Mouse (Mus musculus) heart, embryonic 11.5 days (tissue): ENCODE data around the gene Ifitm5. TPM values are rescaled to one million over a fixed set of nuclear protein-coding genes. Genes with fewer than 3 reads are reported as not detected.
"Not testable (repeated sequence)": the region's sequence is repeated elsewhere in the genome, so short reads cannot be mapped to it uniquely, and the experiment has no call there.

Source experiments
- ATAC-seq: fragments of 200-750 bp; cut with Nextera tagmentation; replicated peaks from 2 replicates; pipeline ENCODE4 v1.8.0; 2017; ENCODE audit warnings: moderate library complexity; ENCODE audit not compliant: insufficient number of reproducible peaks, low FRiP score, low TSS enrichment
- H3K27ac ChIP-seq: fragments of 300-500 bp; sonication (generic); 2 replicates; pipeline ENCODE4 v1.5.1; 2014; ENCODE audit warnings: mild to moderate bottlenecking, low read depth, low read length
- H3K27me3 ChIP-seq: fragments of 300-500 bp; sonication (generic); 2 replicates; pipeline ENCODE4 v1.6.1; 2014; ENCODE audit warnings: mild to moderate bottlenecking, low read length, mixed read lengths; ENCODE audit not compliant: control insufficient read depth, insufficient read depth
- H3K36me3 ChIP-seq: fragments of 300-500 bp; sonication (generic); 2 replicates; pipeline ENCODE4 v1.6.1; 2014; ENCODE audit warnings: mild to moderate bottlenecking, low read length, moderate library complexity, mixed read lengths; ENCODE audit not compliant: control insufficient read depth, insufficient read depth
- H3K4me1 ChIP-seq: fragments of 300-500 bp; sonication (generic); 2 replicates; pipeline ENCODE4 v1.6.1; 2014; ENCODE audit warnings: low read length; ENCODE audit not compliant: control insufficient read depth, insufficient read depth
- H3K4me2 ChIP-seq: fragments of 300-500 bp; sonication (generic); 2 replicates; pipeline ENCODE4 v1.6.1; 2014; ENCODE audit warnings: mild to moderate bottlenecking, moderate library complexity
- H3K4me3 ChIP-seq: fragments of 300-500 bp; sonication (generic); 2 replicates; pipeline ENCODE4 v1.5.1; 2014; ENCODE audit warnings: low read depth, low read length
- H3K9ac ChIP-seq: fragments of 300-500 bp; sonication (generic); 2 replicates; pipeline ENCODE4 v1.6.1; 2014; ENCODE audit warnings: mild to moderate bottlenecking, low read depth, low read length, moderate library complexity
- H3K9me3 ChIP-seq: fragments of 300-500 bp; sonication (generic); replicated peaks from 2 replicates; pipeline ENCODE4 v1.6.1; 2016; ENCODE audit warnings: low read length; ENCODE audit not compliant: control insufficient read depth
- whole genome bisulfite sequencing: fragments of 180-500 bp; shearing (Covaris S2); extraction: QIAGEN DNeasy Blood & Tissue Kit; methylation state at CpG from one replicate; pipeline ENCODE4 v1.1.7; 2014; ENCODE audit not compliant: insufficient replicate concordance; 5-methylcytosine and 5-hydroxymethylcytosine counted together
- polyA plus RNA-seq: library from polyadenylated mRNA; unstranded; fragments of >200 nt; fragmentation: Nextera tagmentation; extraction: Ambion mirVana; gene quantifications from 2 replicates; pipeline ENCODE4 v1.2.1, GENCODE M21; 2014

Gene Ifitm5
- polyA plus RNA-seq, 1 experiment from 2014 or later: 0.34 TPM

- peaks cover 11% of the 10 kb centered on the region for H3K4me1 ChIP-seq
- H3K9me3 ChIP-seq, H3K4me2 ChIP-seq, H3K27ac ChIP-seq, ATAC-seq, H3K9ac ChIP-seq, H3K36me3 ChIP-seq, H3K4me3 ChIP-seq: not testable (repeated sequence)
- 14% methylated on average over 3 of the region's 3 CpGs for WGBS
- peaks cover 28% of the 10 kb centered on the region for H3K27me3 ChIP-seq
These were observed 18.6 kb upstream of the Ifitm5 start for GRCm38 (mm10) chr7:140968710-140969109.

GRCm38 (mm10) chr7:140967862-140968591, 17.9 kb upstream of the Ifitm5 start:
- ATAC-seq: no peak
- no peak overlapping the region for H3K4me2 ChIP-seq
- H3K9ac ChIP-seq: no peak overlapping the region
- no peaks in the 10 kb centered on the region for H3K9me3 ChIP-seq
- 6% methylated on average over 14 of the region's 14 CpGs for WGBS
- no peaks in the 10 kb centered on the region for H3K36me3 ChIP-seq
- H3K27ac ChIP-seq: no peak overlapping the region
- H3K4me3 ChIP-seq: no peak overlapping the region
- peaks cover 11% of the 10 kb centered on the region for H3K4me1 ChIP-seq
- H3K27me3 ChIP-seq: peaks cover 23% of the 10 kb centered on the region

- Histone ChIP-seq H3K4me1 (peaks cover 11% of the 10 kb centered on the region), H3K27ac (no peak within 1 kb of the TSS), H3K36me3 (no peaks in the 10 kb centered on the region), H3K9ac (no peak within 1 kb of the TSS), H3K4me3 (no peak within 1 kb of the TSS), H3K27me3 (peaks cover 23% of the 10 kb centered on the region), H3K4me2 (no peak within 1 kb of the TSS), H3K9me3 (no peaks in the 10 kb centered on the region)
- ATAC-seq: no peak
- 83% methylated on average over 4 of the region's 4 CpGs for WGBS
These were observed 16.8 kb upstream of the Ifitm5 start, which contains the start of gene Ifitm1 for GRCm38 (mm10) chr7:140966921-140967320. TSS of gene Ifitm1 (plus strand) at chr7:140967221.

GRCm38 (mm10) chr7:140962733-140963132, 12.6 kb upstream of the Ifitm5 start:
- Histone ChIP-seq H3K9me3 (no peaks in the 10 kb centered on the region), H3K4me3 (no peak overlapping the region), H3K27me3 (peaks cover 5% of the 10 kb centered on the region), H3K4me1 (no peaks in the 10 kb centered on the region), H3K36me3 (no peaks in the 10 kb centered on the region), H3K4me2 (no peak overlapping the region), H3K9ac (no peak overlapping the region), H3K27ac (no peak overlapping the region)
- no peak for ATAC-seq
- WGBS: 86% methylated on average over 2 of the region's 2 CpGs

GRCm38 (mm10) chr7:140961416-140961815, 11.3 kb upstream of the Ifitm5 start:
- Histone ChIP-seq H3K4me3 (no peak overlapping the region), H3K27me3 (no peaks in the 10 kb centered on the region), H3K4me1 (no peaks in the 10 kb centered on the region), H3K9me3 (no peaks in the 10 kb centered on the region), H3K9ac (no peak overlapping the region), H3K4me2 (no peak overlapping the region), H3K27ac (no peak overlapping the region), H3K36me3 (no peaks in the 10 kb centered on the region)
- ATAC-seq: no peak
- WGBS: 75% methylated on average over 2 of the region's 2 CpGs

GRCm38 (mm10) chr7:140960026-140960425, 9.9 kb upstream of the Ifitm5 start:
- H3K4me3 ChIP-seq: no peak overlapping the region
- no peak for ATAC-seq
- H3K36me3 ChIP-seq: no peaks in the 10 kb centered on the region
- no peaks in the 10 kb centered on the region for H3K27me3 ChIP-seq
- WGBS: 79% methylated on average over 5 of the region's 5 CpGs
- H3K9ac ChIP-seq: no peak overlapping the region
- H3K4me1 ChIP-seq: no peaks in the 10 kb centered on the region; the same call in 1 of the 2 replicates
- H3K4me2 ChIP-seq: no peak overlapping the region
- no peak overlapping the region for H3K27ac ChIP-seq
- no peaks in the 10 kb centered on the region for H3K9me3 ChIP-seq

GRCm38 (mm10) chr7:140959181-140959901, 9.2 kb upstream of the Ifitm5 start:
- Histone ChIP-seq H3K9me3 (no peaks in the 10 kb centered on the region), H3K27ac (no peak overlapping the region), H3K36me3 (no peaks in the 10 kb centered on the region), H3K4me3 (no peak overlapping the region), H3K27me3 (no peaks in the 10 kb centered on the region), H3K9ac (no peak overlapping the region), H3K4me2 (no peak overlapping the region), H3K4me1 (peaks cover 4% of the 10 kb centered on the region)
- no peak for ATAC-seq
- 15% methylated on average over 9 of the region's 9 CpGs for WGBS

- no peaks in the 10 kb centered on the region for H3K27me3 ChIP-seq
- peaks cover 4% of the 10 kb centered on the region for H3K4me1 ChIP-seq
- no peak for ATAC-seq
- no peaks in the 10 kb centered on the region for H3K9me3 ChIP-seq
- H3K36me3 ChIP-seq: no peaks in the 10 kb centered on the region
- no peak overlapping the region for H3K4me3 ChIP-seq
- no peak overlapping the region for H3K9ac ChIP-seq
- peak overlapping the region; percentile 77 for H3K27ac ChIP-seq
- peak overlapping the region; percentile 20; the same call in 1 of the 2 replicates for H3K4me2 ChIP-seq
- 36% methylated on average over 6 of the region's 6 CpGs for whole genome bisulfite sequencing
These were observed 6.4 kb upstream of the Ifitm5 start for GRCm38 (mm10) chr7:140956556-140956869.
